Mouse (Mus musculus): ENCODE measurements around the gene Parvb.
A peak's percentile ranks its signal among the peaks of the same experiment; 100 is the strongest.
"Not testable (repeated sequence)": the region's sequence is repeated elsewhere in the genome, so short reads cannot be mapped to it uniquely, and the experiment has no call there.

Parvb gene

DNA sequence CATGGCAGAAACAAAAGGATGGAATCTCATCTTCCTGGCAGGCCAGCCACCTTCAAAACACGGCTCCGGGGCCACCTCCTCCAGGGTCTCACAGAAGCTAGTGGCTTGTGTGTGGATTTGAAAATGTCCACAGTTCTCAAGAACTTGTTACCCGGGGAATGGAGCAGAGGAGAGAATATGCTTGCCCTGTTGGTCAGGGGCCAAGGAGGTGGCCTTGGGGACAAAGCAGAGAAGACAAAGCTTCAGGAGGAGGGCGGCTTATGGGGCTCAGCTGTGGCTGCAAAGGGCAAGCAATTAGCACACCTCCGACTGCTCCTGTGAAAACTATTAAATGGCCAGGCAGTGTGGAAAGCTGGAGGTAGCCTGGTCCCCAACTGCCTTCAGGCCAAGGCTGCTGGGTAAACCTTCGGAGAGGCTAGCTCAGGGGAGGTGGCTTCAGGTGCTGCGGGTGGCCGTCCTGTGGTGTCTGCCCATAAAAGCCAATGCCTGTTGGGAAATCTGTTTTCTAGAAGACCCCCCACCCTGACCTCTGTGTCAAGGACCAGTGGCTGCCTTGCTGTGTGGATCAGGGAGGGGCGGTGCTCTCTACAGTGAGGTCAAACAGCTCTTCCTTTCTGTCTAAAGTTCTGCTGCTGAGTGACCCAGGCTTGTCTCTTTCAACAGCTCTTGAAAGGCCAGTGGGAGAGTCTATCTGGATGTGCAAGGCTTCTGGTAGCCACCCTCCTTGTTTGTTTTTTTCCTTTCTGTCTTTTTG lies 26.9 kb downstream of the Parvb start:
- no peak for DNase-seq

DNA sequence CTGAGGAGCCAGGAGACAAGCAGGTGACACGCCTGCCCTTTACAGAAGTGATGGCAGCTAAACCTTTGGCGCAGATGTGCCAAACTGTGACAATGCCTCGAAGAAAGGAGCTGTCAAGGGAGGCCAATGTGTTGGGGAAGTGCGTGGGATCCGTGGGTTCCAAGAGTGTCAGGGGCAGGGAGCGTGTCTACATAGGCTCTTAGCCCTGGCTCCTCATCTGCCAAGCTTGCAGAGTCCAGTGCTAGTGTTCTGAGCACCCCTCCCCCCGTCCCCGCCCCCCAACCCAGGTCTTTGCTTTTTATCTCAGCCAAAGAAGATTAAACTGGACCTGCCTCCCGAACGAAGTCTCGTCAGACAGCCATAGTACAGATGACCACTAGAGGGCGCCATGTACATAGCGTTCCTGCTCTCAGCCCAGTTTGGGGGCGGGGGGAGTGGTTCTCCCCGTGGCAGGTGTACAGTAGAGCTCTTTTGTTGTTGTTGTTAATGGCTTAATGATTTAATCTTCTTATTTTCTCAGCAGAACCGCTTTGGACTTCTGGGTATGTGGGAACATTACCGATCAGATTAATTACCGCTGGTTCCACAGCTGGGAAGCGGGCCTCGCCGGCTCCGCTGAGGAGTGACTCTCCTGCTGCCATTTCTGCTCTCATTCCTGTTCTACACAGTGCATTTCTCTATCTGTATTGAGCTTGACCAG lies 28.4 kb downstream of the Parvb start:
- DNase-seq: peak; percentile 66 to 67

DNA sequence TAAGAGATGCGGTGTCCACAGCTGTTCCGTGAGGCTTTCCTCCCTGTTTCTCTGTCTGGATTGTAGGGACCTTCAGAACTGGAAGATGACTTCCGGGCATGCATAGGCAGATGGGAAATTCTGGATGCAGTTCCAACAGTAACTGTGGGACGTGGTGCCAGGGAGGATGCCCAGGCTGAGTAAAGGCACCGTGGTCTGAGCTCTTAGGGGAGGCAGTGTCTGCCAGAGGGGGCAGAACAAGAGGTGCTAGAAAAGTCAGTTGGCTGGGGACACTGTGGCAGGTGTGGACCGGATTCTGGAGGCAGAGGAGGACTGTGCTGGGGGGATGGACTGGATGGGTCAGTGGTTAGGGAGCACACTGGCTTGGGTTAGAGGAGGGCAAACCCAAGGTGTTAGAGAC lies 30.8 kb downstream of the Parvb start:
- no peak for DNase-seq

DNA sequence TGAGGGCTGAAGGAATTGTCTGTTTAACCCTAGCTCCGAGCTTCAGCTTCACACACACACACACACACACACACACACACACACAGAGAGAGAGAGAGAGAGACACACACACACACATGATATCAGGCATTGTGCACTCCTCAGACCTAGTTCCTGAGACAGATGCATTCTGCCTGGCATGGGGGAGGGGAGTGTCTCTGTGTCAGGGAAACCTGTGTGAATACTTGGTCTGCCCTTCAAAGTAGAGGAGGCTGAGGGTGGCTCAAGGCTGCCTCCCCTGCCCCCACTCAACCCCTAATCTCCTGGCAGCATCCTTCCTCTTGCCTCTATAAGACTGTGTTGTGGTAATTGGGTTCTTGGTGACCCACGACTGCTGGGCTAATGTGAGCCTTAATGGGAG lies 31.7 kb downstream of the Parvb start:
- no peak for DNase-seq

DNA sequence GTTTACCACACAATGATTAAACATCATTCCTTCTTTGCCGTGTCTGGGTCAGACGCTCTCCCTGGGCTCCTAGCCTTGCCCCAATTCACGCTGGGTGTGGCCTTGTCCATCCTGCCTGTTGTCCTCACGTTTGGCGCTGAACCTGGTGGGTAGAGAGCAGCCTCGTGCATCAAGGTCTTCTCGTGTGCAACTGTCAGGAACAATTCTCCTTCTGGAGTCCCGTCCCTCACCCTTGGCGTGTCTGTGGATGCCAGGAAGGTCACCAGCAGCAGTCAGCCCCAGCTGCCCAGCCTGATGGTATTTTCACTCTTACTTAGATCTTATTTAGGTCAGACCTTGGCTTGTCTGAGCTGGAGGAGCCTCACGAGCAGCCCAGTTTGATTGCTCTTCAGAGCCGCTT lies 33.3 kb downstream of the Parvb start:
- no peak for DNase-seq

DNA sequence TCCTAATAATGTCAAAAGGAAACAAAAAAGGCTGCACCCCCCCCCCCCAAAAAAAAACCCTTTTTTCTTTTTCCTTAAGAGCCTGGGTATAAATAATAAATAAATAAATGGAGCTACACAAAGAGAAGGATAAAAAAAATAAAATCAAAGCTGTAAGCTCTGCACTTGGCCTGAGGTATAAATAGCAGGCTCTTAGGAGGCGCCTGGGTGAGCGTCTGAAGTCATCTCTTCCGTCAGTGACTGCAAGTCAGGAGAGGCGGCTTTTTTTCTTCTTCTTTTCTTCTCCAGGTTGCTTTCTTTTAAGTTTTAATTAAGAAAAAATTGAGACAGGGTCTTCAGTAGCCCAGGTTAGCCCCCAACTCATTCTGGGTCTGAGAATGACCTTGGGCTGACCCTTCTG lies 34.4 kb downstream of the Parvb start:
- no peak for DNase-seq

DNA sequence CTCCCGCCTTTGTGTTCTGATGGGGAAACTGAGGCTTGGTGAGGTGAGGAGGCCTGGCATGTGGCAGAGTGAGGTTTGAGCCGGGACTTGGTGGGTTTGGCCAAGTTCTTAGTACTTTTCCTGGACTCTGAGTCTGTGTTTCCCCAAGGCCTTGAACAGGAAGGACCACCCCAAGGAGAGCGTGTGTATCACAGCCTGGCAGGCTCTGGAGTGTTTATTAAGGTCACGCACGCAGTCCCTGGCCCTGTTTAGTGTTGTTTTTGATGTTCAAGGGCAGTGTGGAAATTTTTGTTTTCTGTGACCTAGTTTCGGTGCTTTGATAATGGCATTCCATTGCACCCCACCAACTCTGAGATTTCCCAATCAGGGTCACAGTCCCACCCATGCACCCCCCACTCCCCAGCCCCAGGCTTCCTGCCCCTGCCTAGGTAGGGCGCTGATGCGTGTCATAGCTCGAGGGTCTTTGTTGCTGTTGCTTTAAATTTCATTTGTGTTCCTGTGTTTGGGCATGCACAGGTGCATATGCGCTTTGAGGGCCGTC lies 35.9 kb downstream of the Parvb start:
- DNase-seq: no peak

DNA sequence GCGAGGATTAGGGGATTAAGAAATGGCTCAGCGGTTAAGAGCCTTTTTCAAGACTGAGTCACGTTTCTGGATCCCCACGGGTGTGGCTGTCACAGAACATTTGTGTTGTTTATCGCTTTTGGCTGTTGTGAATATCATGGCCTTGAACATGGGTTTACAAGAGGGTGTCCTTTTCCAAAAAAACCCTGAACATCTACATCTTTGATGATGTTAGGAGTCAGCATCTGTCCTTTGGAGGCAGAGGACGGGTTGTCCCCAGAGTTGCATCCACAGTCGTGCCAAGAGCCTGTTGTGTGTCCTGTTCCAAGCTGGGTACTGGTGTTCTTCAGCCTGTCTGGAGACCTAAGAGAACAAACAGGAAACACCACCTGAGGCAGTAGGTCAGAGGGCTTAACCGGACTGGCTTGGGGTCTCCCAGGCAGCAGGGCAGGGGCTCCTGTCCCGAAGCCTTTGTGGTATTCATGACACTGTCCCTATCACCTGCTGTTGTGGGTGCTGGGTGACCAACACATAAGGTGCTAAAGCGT lies 37.3 kb downstream of the Parvb start:
- DNase-seq: no peak

DNA sequence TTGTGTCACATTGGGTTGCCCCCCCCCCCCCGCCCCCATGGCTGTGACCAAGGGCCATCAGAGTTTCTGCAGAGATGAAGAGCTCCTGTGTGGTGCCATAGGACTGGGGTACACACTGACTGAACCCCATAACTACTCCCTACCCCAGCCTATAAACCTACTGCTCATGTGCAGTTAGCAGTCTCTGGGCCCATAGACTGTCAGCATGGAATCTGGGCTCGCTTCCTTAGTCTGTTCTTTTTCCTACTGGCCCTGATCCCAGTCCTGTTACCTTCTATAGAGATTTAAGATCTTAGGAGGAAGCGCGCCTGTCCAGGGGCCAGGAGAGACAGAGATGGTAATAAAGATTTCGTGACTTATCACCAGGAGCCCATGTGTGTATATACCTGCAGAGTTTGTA lies 38.2 kb downstream of the Parvb start:
- no peak for DNase-seq

DNA sequence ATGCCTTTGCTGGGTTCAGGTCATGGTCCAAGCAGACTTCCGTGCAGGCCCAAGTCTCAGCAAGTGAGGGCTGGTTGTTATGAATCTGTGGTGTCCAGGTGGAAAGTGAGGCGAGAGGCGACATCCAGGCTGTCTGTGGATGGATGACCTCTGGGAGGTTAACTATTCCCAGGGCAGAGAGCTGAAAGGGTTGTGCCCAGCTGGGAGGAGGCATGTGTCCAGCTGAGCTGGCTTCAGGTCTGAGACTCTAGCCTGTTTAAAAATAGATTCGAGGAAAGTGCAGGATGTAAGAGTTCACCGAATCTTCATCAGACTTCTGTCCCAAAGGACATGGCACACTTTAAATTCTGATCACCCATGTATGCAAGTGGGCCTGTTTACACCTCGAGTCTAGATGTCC lies 38.6 kb downstream of the Parvb start:
- no peak for DNase-seq

DNA sequence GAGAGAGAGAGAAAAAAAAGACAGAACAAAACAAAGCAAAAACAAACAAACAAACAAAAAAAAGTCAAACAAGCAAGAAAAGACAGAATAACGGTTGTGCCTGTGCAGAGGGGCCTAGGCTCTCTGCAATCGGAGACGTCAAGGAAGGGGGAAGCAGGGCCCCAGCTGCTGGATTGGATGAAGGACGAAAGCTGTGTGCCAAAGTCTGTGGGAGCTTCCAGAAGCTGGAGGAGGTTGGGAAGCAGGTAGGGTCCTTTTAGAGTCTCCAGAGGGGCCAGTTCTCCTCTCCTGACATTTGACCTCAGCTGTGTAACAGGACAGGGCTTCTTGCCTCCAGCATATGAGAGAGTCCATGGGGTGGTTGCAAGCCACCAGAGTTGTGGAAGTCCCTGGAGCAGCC lies 44.2 kb downstream of the Parvb start:
- no peak for DNase-seq

DNA sequence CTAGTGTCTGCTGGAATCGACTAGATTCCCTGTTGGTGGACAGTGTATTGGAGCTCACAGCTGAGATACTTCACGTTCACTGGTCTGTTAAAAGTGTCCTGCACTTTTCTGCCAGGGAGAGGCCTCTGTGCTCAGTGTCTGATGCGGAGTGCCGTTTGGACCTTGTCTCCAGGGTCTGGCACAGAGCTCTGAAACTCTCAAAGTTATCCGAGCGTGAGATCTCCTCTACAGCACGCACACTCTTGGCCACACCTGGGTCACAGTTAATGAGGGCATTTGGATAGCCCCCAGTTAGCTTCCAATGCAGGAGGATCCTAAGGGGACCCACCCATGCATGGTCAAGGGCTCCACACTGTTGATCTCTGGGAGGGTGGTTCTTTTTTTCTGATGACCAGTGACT lies 46.2 kb downstream of the Parvb start:
- no peak for DNase-seq

DNA sequence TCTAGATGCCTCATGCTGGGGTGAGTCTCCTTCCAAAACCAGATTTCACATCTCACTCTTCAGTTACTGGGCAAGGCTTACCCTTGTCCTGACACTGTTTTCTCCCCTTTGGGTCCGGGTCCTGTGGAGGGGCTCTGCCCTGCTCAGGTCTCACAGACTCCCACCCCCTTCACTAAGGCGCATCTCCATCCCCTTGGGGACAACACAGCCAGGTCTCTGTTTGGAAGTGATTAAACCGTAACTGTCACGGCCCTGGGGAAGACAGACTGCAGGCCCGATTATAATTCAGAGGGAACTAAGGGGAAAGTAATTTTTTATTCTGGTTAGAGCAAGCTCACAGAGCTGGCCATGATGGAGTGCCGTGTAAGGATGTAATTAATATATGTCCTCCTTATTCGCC lies 46.8 kb downstream of the Parvb start:
- DNase-seq: no peak

DNA sequence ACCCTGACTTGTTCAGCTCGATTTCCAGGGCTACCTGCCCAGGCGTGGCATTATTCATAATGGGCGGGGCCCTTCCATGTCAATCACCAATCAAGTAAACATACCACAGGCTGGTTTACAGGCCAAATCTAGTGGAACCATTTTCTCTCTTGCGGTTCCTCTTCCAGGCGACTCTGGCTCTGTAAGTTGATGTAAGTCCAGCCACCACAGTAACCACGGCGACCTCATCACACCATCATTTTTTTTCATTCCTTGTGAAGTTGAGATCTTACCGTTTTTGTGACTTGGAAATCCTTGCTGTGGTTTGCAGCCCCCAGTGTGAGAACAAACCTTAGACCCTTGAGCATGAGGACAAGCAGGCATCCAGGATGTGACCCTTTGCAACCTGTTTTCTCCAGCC lies 48.5 kb downstream of the Parvb start:
- DNase-seq: no peak

DNA sequence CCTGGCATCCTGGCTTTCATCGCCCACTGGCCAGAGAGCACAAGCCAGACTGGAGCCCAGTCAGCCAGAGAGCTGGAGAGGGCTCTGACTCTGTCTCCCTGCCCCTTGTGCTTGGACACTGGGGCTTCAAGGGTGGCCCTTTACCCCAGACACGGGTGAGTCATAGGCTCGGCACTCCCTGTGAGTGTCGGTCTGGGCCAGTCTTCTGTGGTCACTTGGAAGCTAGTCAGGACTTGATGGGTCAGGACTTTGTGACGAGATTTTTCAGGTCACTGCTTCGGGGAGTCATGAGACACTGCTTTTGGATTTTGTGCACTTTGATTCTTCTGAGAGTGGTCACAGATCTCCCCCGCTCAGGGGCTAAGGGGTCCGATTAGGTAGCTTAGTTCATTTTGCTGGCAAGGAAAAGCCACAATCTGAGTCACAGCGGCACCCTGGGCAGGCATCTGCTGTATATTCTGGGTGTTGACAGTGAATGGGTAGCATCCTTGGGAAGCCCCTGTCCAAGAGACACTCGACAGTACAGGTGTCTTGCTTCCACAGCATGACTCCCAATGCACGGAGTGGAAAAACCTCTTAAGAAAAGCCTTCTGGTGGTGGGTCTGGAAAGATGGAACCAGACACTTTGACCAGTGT lies 49.0 kb downstream of the Parvb start:
- DNase-seq: no peak

DNA sequence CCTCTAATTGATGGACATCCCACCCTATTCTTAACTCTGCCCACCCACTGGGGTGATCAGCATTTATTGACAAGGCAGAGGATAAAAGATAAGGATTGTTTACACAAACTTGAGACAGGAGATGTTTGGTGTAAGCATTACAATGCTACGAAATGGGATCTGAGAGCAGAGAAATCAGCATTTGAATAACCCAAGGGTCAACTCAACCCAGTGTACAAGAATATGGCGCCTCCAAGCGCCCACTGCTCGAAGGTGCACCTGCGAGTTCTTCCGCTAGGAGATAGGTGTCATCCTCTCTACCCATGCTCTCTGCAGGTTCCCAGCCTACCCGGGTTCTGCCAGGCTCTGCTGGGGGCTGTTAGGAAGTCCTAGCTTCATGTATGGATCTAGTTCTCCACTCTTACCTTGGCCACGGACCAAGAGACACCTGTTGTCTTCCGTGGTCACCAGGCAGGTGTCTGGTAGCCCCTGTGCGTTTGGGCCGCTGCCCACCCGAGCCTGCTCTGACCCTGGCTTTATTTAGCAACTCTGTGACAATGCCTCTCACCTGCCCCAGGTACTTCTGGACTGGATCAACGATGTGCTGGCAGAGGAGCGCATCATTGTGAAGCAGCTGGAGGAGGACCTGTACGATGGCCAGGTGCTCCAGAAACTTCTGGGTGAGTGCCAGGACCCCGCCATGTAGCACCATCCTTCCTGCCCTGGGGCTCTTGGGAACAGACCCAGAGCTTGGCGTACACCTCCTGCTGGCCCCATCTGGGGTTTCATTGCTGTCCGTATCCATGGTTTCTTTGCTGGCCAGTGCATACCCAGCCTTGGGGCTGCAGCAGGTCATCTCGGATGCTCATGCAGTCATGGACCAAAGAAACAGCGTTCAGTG lies 50.6 kb downstream of the Parvb start:
- no peak for DNase-seq

DNA sequence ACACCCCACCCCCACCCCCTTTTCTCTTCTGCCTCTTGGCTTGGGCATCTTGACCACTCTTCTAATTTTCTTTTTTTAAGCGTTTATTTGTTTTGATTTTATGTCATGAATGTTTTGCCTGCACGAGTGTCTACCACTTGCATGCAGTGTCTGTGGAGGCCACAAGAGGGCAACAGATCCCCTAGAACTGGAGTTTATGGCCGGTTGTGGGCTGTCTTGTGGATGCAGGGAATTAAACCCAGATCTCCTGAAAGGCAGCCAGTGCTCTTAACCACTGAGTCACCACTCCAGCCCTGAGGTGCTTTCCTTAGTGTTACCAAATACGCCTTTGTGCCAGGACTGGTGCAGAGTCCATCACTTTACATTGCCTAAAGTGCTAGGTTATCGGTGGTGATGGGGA lies 52.2 kb downstream of the Parvb start:
- DNase-seq: peak; percentile 62 to 76

DNA sequence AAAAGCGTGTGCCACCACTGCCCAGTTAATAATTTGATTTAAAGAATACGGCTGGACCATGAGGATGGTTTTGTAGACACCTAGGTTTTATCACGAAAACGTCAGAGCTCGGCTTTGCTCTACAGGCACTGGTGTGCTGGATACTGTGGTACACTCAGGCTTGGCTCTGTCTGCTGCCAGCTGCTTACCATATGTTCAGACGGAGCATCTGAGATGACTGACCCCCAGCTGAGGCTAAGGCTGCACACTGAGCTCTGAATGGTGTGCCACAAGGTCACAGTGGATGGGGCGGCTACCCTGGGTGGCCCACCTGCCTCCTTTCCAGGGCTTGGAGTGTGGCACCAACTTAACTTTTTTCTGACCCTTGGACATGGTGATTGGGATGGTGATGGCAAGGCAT lies 53.6 kb downstream of the Parvb start:
- DNase-seq: no peak

DNA sequence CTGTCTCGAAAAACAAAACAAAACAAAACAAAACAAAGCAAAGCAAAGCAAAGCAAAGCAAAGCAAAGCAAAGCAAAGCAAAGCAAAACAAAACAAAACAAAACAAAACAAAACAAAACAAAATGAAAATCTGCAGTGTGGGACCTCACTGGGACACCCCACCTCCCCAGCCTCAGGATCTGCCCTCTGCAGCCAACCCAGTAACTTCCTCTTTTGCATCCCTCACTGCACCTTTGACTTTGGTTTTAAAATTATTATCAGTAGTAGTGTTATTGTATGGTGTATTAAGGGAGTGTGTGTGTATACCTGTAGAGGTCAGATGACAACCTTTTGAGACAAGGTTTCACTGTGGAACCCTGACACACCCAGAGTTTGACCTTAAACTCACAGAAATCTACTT lies 57.1 kb downstream of the Parvb start:
- DNase-seq: not testable (repeated sequence)

DNA sequence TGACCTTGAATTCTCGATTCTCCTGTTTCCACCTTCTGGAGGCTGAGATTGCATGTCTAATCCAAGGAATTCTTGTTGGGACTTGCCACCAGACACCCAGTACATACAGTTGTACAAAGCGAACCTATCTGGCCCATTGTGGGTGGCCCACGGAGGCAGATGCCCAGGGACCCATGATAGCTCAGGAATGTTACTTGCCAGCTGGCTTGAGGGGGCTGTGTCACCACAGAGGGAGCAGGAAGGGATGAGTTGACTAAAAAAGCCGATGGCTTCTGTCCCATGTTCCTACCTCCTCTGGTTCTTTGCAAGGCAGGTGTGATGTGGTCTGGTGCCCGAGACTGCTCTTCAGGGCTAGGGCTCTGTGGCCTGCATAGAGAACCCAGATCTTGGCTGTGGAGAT lies 59.3 kb downstream of the Parvb start:
- no peak for DNase-seq

DNA sequence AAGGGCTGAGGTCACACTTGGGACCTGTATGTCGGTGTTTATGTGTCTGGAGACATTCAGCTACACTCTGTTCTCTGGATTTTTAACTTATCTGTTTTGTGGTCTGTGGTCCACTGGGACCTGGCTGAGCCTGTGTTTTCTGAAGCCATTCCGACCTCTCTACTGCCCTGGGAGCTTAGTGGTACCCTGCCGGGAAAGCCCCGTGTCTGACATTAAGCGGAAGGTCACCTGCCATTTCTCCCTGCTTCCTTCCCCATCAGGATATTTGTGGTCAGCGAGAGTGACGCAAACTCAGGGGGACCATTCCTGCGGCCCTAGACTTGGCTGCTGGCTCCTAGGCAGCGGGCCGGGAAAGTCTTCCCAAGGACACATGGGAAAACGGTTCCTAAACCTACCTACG lies 61.7 kb downstream of the Parvb start:
- no peak for DNase-seq

DNA sequence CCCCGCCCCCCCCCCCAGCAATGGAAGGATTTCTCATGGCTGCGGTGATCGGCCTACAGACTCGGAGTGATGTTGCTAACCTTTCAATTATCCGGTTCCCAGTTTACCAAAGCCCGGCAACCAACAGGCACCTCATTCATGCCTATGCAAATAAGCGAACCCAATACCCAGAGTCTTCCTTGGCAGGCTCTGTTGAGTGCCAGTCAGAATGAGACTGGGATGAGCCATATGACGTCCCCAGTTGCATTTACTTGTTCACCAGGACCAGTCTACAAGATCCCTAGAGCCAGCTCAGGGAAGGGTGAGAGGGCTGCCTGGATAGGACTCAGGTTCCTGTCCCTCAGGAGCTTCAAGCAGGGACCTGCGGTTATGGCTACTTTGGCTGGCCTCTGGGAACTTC lies 62.5 kb downstream of the Parvb start:
- no peak for DNase-seq

DNA sequence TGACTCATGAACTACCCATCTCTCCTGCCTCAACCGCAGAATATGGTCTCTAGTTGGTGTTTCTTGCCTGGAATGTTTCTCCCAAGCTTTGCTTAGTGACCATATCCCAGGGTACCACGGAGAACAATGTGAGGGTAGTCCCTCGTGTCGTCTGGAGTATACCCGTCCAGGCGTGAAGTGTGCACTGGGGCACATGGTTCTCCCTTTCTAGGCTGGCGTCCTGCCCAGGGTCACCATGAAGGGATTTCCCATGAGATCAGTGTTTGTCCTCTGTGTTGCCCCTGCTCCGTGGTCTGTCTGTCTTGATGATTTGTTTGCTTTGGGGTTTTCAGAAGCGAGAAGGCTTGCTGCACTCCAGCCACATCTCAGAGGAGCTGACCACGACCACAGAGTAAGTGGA lies 63.4 kb downstream of the Parvb start:
- no peak for DNase-seq
